Mouse (Mus musculus) kidney, embryonic 16.5 days (tissue): ENCODE measurements around the gene Gm49318. TPM values are rescaled to one million over a fixed set of nuclear protein-coding genes. Genes with fewer than 3 reads are reported as not detected.

Experiments
- ATAC-seq: fragments of 200-750 bp; cut with Nextera tagmentation; 2 replicates; pipeline ENCODE4 v1.8.0; 2017; ENCODE audit warnings: moderate TSS enrichment; ENCODE audit not compliant: low FRiP score, low TSS enrichment
- H3K27ac ChIP-seq: fragments of 300-500 bp; sonication (generic); 2 replicates; pipeline ENCODE4 v1.5.1; 2014; ENCODE audit warnings: low read length
- H3K27me3 ChIP-seq: fragments of 300-500 bp; sonication (generic); 2 replicates; pipeline ENCODE4 v1.6.1; 2014; ENCODE audit warnings: low read length, control low read depth, mixed read lengths; ENCODE audit not compliant: insufficient read depth
- H3K36me3 ChIP-seq: fragments of 300-500 bp; sonication (generic); 2 replicates; pipeline ENCODE4 v1.6.1; 2014; ENCODE audit warnings: low read length, control low read depth, mixed read lengths; ENCODE audit not compliant: insufficient read depth
- H3K4me1 ChIP-seq: fragments of 300-500 bp; sonication (generic); 2 replicates; pipeline ENCODE4 v1.6.1; 2014; ENCODE audit warnings: low read length, control low read depth, mixed read lengths; ENCODE audit not compliant: insufficient read depth
- H3K4me2 ChIP-seq: fragments of 300-500 bp; sonication (generic); replicated peaks from 2 replicates; pipeline ENCODE4 v1.6.1; 2014; ENCODE audit warnings: low read depth, low read length
- H3K4me3 ChIP-seq: fragments of 300-500 bp; sonication (generic); 2 replicates; pipeline ENCODE4 v1.5.1; 2014; ENCODE audit warnings: mild to moderate bottlenecking, low read length
- H3K9ac ChIP-seq: fragments of 300-500 bp; sonication (generic); replicated peaks from 2 replicates; pipeline ENCODE4 v1.6.1; 2014; ENCODE audit warnings: low read length
- H3K9me3 ChIP-seq: fragments of 300-500 bp; sonication (generic); 2 replicates; pipeline ENCODE4 v1.6.1; 2016; ENCODE audit warnings: low read length, control low read depth
- WGBS: fragments of 180-500 bp; shearing (Covaris S2); extraction: QIAGEN DNeasy Blood & Tissue Kit; methylation state at CpG from one replicate; pipeline ENCODE4 v1.1.7; 2014; 5-methylcytosine and 5-hydroxymethylcytosine counted together
- microRNA-seq: library from miRNA; unstranded; fragments of <30 nt; microRNA quantifications from one replicate; pipeline ENCODE4, GENCODE M21; 2016
- polyA plus RNA-seq: library from polyadenylated mRNA; unstranded; fragments of >200 nt; fragmentation: Nextera tagmentation; extraction: Ambion mirVana; gene quantifications from 2 replicates; pipeline ENCODE4 v1.2.1, GENCODE M21; 2015

Gene Gm49318
- polyA plus RNA-seq, 1 experiment from 2014 or later = not detected

DNA sequence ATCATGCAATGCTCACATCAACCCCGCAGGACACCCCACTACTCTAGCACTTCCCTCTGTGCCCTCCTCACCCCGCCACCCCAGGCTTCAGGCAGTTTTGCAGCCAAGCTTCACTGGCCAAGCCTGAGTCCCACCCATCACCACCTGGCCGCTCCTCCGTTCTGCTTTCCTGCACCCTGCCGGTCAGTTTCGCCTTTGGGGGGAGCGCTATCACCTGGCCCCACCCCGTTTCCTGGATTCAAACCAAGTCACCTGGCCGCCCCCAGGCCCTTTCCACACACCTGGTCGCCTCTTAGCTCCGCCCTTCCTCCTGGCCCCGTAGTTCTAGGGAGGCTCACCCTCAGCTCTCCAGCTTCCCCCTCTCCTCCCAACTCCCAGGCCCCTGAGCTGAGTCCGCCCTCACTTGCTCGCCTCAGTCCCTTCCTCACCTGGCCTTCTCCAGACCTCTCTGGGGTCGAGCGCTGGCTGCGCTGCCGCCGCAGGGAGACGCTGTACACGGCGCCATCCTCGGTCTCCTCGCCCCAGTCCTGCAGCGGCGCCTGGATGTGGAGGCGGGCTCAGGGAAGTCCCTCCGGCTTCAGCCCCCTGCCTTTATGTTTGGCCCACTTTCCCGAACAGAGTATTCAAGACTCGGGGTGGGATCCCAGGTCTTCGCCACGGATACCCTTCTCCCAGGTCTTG is 82.5 kb downstream of the Gm49318 start:
- Histone ChIP-seq H3K4me2 (peak overlapping the region; percentile 86), H3K4me1 (peaks cover 24% of the 10 kb centered on the region), H3K9ac (peak overlapping the region; percentile 74), H3K27me3 (peaks cover 53% of the 10 kb centered on the region), H3K9me3 (no peaks in the 10 kb centered on the region), H3K27ac (peak overlapping the region; percentile 73), H3K36me3 (no peaks in the 10 kb centered on the region), H3K4me3 (peak overlapping the region; percentile 54)
- 2% methylated on average over 32 of the region's 32 CpGs for WGBS
- peak; percentile 83 for ATAC-seq

DNA sequence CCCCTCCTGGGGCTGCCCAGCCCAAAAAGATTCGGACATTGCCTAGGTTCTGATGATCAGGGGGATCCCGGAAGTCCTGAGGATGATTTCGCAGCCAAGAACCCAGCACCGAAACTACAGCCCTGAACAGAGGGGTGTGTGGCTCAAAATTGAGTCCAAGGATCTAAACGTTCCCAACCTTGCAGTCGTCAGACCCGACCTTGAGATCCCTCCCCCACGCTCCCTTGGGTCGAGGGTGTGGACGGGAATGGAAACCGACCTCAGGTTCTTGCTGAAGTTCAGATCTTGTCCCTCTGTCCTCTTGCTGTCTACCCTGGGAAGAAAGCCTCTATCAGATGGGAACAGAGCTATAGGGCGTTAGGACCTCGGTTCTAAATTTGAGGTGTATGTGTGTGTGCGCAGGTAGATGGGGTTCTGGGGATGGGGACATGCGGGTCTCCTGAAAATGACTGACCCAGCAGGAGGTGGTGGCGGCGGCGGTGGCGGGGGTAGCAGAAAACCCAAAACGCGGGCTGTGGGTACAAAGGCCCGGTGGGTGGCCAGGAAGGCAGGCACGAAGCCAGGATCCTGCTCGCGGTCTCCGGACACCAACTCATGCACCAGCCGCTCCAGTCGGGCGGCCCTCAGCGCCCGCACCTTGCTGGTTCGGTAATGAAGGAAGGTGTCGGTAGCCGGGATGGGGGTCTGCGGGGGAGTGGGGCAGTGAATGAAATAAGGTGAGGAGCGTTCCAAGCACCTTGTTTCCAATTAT is 83.3 kb downstream of the Gm49318 start:
- H3K4me2 ChIP-seq = peak overlapping the region; percentile 86
- peak overlapping the region; percentile 40; the same call in 1 of the 2 replicates for H3K9ac ChIP-seq
- no peaks in the 10 kb centered on the region for H3K36me3 ChIP-seq
- H3K4me1 ChIP-seq = peaks cover 24% of the 10 kb centered on the region
- no peak overlapping the region for H3K27ac ChIP-seq
- ATAC-seq = no peak
- H3K4me3 ChIP-seq = peak overlapping the region; percentile 54
- WGBS = 8% methylated on average over 36 of the region's 36 CpGs
- H3K27me3 ChIP-seq = peaks cover 53% of the 10 kb centered on the region
- no peaks in the 10 kb centered on the region for H3K9me3 ChIP-seq

Small RNAs within 50 kb of the gene (microRNA-seq; reads per million reads assigned to microRNA genes)
- gene Mir7084 = not detected

Other genes starting within 250 kb of the Gm49318 start
- gene Angptl8, start 235.7 kb downstream of the Gm49318 start, polyA plus RNA-seq = 5.4 and 6.0 TPM in 2 replicates
- gene Dock6, start 218.6 kb downstream of the Gm49318 start, polyA plus RNA-seq = 46.8 and 47.1 TPM in 2 replicates
- 14.2 and 14.4 TPM in 2 replicates for gene Rab3d, start 153.1 kb downstream of the Gm49318 start, polyA plus RNA-seq
- 5.4 and 6.0 TPM in 2 replicates for gene Ccdc159, start 143.8 kb downstream of the Gm49318 start, polyA plus RNA-seq
- 70.3 and 75.4 TPM in 2 replicates for gene Tmem205, start 143.7 kb downstream of the Gm49318 start, polyA plus RNA-seq
- 10.4 and 10.7 TPM in 2 replicates for gene Plppr2, start 134.2 kb downstream of the Gm49318 start, polyA plus RNA-seq
- gene Swsap1, start 115.5 kb downstream of the Gm49318 start, polyA plus RNA-seq = 9.0 TPM in 2 replicates
- 11.8 and 15.7 TPM in 2 replicates for gene Epor, start 107.8 kb downstream of the Gm49318 start, polyA plus RNA-seq
- gene Rgl3, start 81.8 kb downstream of the Gm49318 start, polyA plus RNA-seq = 33.9 and 34.2 TPM in 2 replicates
- gene Ccdc151, start 68.6 kb downstream of the Gm49318 start, polyA plus RNA-seq = 1.9 TPM in 2 replicates
- 157 and 161 TPM in 2 replicates for gene Prkcsh, start 68.5 kb downstream of the Gm49318 start, polyA plus RNA-seq
- 0.10 and 0.37 TPM in 2 replicates for gene Elavl3, start 19.2 kb downstream of the Gm49318 start, polyA plus RNA-seq
- gene Zfp653, start 117 bp upstream of the Gm49318 start, polyA plus RNA-seq = 11.6 and 14.2 TPM in 2 replicates
- gene Ecsit, start 14.2 kb upstream of the Gm49318 start, polyA plus RNA-seq = 54.4 and 62.7 TPM in 2 replicates
- 13.3 and 49.9 TPM in 2 replicates for gene Cnn1, start 28.0 kb upstream of the Gm49318 start, polyA plus RNA-seq
- 195 and 203 TPM in 2 replicates for gene Elof1, start 45.9 kb upstream of the Gm49318 start, polyA plus RNA-seq
- gene Acp5, start 64.5 kb upstream of the Gm49318 start, polyA plus RNA-seq = 5.8 and 6.7 TPM in 2 replicates
- 70.2 and 72.4 TPM in 2 replicates for gene Pigyl, start 85.6 kb upstream of the Gm49318 start, polyA plus RNA-seq
- 0.20 and 0.32 TPM in 2 replicates for gene Zfp872, start 116.8 kb upstream of the Gm49318 start, polyA plus RNA-seq
- 20.0 and 21.7 TPM in 2 replicates for gene Zfp809, start 154.5 kb upstream of the Gm49318 start, polyA plus RNA-seq
- gene Zfp599, start 188.6 kb upstream of the Gm49318 start, polyA plus RNA-seq = 4.9 and 5.2 TPM in 2 replicates
- 20.7 and 23.0 TPM in 2 replicates for gene Zfp810, start 236.4 kb upstream of the Gm49318 start, polyA plus RNA-seq